Comparison of ENCODE assay signal across 8 mouse cellular contexts in the genomic region with DNA sequence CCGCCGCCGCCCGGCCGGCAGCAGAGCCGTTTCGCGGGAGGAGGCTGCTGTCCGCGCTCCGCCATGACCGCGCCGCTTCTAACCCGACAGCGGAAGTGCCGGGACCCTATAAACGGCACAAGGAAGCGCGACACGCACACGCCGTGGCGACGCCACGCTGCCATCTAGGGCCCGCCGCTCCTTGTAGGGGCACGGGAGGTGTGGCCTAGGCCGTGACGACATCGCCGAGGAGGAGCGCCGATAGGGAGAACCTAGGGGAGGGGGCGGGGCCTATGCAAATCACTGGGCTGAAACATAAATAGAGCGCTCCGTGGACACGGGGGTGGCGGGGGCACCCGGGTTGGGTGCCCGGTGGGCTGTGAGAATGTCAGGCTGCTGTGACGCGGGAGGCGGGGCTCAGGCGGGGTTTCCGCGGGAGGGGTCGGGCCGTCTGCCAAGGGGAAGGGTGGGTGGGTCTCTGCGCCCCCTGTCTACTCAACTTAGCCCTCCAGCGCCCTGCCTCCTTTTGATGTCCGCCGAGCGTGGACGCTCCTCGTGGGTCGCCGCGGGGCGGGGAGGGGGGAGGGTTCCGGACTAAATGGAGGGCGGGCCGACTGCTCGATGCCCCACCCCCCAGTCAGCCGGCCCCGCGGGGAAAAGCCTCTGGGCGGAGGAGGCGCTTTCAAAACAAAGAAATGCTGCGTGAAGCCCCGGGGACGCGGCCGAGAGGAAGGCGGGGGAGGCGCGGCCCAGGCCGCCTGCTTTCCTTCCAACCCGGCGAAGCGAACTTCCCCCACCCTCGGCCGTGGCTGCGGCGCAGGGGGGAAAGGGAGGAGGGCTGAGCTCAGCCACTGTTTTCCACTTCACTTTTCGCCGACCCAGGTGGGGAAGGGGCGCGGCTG.
DNase-seq lines count a peak whose midpoint lies in the region; ATAC-seq and TF ChIP-seq lines count a peak whose summit lies in the region.

No protein-coding gene starts in this region.

- intact Hi-C loops in gastrocnemius, adult 2 months (cut with DNase I): loop anchor here (2.0 to 10.0 kb wide), 5 partner anchors 59 to 275 kb away; partner anchors contain the start of genes Ercc8, Ndufaf2 and Smim15

- peak; percentile 44; the same call in 1 of the 2 replicates for TF ChIP-seq CTCF in gastrocnemius, adult 2 months (IDR thresholded peaks at IDR 0.05)

- H3K4me3 ChIP-seq in gastrocnemius, adult 2 months: peak overlapping the region; percentile 90
- H3K4me3 ChIP-seq in megakaryocyte, embryonic 14.5 days (replicated peaks): peak overlapping the region; percentile 99

- H3K27ac ChIP-seq in gastrocnemius, adult 2 months: peak overlapping the region; percentile 94

- ATAC-seq in common myeloid progenitor, adult 5-6 weeks (replicated peaks; ENCODE audit: low read depth, poor library complexity, severe bottlenecking): peak; percentile 89

- H3K4me1 ChIP-seq in megakaryocyte, embryonic 14.5 days: peaks cover 42% of the 10 kb centered on the region

- no peaks in the 10 kb centered on the region for H3K27me3 ChIP-seq in megakaryocyte, embryonic 14.5 days (replicated peaks)

- H3K36me3 ChIP-seq in megakaryocyte, embryonic 14.5 days (replicated peaks; ENCODE audit: low read length): no peaks in the 10 kb centered on the region

- H3K9me3 ChIP-seq in megakaryocyte, embryonic 14.5 days: no peaks in the 10 kb centered on the region

- DNase-seq in ZHBTc4 (ENCODE audit: low read depth, low spot score): peak; percentile 99
- DNase-seq in gastrocnemius, adult 2 months: peak; percentile 99
- DNase-seq in hindlimb bud, embryonic 11.5 days (ENCODE audit: extremely low spot score, low read depth, low spot score): peak; percentile 95
- DNase-seq in left cerebral cortex, adult 8-10 months (ENCODE audit: low spot score in 2 of 2): peak; percentile 95 to 99
- DNase-seq in right cerebral cortex, postnatal 10 days (ENCODE audit: low spot score in 2 of 2): peak; percentile 99 to 100
- DNase-seq in urinary bladder, postnatal 25 days (ENCODE audit: low spot score): peak; percentile 98

Comparison
In these comparisons a context has a peak if more than half of its experiments do, and no peak if none do; other contexts are left out.
1. Peak in every context shown above with its lines: DNase-seq, ATAC-seq, H3K4me3 ChIP-seq and H3K27ac ChIP-seq.